Mouse (Mus musculus): ENCODE measurements around the gene Sema4d. TPM values are rescaled to one million over a fixed set of nuclear protein-coding genes. Genes with fewer than 3 reads are reported as not detected.
A peak's percentile ranks its signal among the peaks of the same experiment; 100 is the strongest.

Gene Sema4d
- polyA plus RNA-seq, 1 experiment from 2014 or later: 4.1 TPM

DNA sequence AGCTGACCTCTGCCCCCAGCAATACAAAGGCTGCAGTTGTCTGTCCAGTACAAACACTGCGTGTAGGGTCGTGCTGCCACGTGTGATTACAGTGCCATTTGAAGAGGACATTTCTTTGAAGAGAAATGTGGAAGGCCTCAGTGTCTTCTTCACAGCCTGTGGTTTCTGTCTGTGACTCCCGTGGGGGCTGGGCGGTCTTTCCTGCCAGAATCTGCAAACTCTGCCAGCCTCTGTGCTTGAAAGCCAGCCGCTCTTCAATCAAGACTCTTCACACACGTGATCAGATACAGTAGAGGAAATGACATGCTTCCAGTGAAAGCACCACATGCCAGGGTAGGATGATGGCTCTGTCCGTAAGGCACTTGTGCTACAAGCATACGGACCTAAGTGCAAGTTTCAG lies 7.4 kb upstream of the Sema4d start:
- H3K27ac ChIP-seq (ENCODE audit: low read length): no peak overlapping the region
- H3K36me3 ChIP-seq (ENCODE audit: control insufficient read depth, insufficient read depth): no peaks in the 10 kb centered on the region
- ATAC-seq (ENCODE audit: low read depth): no peak
- WGBS (ENCODE audit: insufficient replicate concordance): 31% methylated on average over 9 of the region's 9 CpGs
- H3K4me2 ChIP-seq (ENCODE audit: low read depth, low read length): no peak overlapping the region
- peaks cover 7% of the 10 kb centered on the region for H3K4me1 ChIP-seq (ENCODE audit: control insufficient read depth, low read depth, low read length)
- H3K27me3 ChIP-seq (ENCODE audit: control insufficient read depth, insufficient read depth, low read depth, low read length): no peaks in the 10 kb centered on the region
- H3K9me3 ChIP-seq (replicated peaks; ENCODE audit: control insufficient read depth, low read length): no peaks in the 10 kb centered on the region
- H3K4me3 ChIP-seq (ENCODE audit: low read depth, low read length): no peak overlapping the region
- no peak overlapping the region for H3K9ac ChIP-seq (ENCODE audit: low read depth, low read length)

DNA sequence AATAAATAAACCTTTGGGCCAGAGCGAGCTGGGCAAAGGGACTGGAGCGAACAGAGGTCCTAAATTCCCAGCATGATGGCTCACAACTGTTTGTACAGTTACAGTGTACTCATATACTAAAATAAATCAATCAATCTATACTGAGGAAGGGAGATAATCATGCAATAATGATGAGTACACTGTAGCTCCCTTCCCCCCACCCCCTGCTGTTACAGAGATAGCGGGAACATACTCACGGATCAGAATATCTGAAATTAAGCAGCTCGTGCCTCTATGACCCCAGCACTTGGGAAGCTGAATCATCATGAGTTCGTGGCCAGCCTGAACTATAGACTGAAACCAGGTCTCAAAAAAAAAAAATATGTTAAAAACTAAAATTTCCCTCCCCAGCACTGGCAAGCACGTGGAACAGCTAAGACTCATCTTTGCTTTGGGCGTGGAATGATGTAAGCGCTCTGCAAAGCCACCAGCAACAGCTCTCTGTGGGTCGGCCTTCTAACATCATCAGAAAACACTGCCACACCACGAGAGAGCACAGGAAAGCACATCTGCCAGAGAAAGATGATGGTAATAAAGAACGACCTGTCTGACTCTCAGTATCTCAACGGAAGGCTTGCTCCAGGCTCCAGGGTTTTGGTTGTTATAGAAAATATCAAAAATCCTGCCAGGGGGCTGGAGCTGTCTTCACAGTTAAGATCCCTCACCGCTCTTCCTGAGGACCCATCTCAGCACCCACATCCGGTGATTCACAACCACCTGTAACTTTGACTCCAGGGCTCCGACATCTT lies 6.4 kb upstream of the Sema4d start:
- Histone ChIP-seq H3K4me1 (ENCODE audit: control insufficient read depth, low read depth, low read length) (peaks cover 7% of the 10 kb centered on the region), H3K9me3 (replicated peaks; ENCODE audit: control insufficient read depth, low read length) (no peaks in the 10 kb centered on the region), H3K4me2 (ENCODE audit: low read depth, low read length) (no peak overlapping the region), H3K27ac (ENCODE audit: low read length) (no peak overlapping the region), H3K36me3 (ENCODE audit: control insufficient read depth, insufficient read depth) (no peaks in the 10 kb centered on the region), H3K27me3 (ENCODE audit: control insufficient read depth, insufficient read depth, low read depth, low read length) (no peaks in the 10 kb centered on the region; the same call in 1 of the 2 replicates), H3K9ac (ENCODE audit: low read depth, low read length) (no peak overlapping the region), H3K4me3 (ENCODE audit: low read depth, low read length) (no peak overlapping the region)
- ATAC-seq (ENCODE audit: low read depth): peak; percentile 53
- WGBS (ENCODE audit: insufficient replicate concordance): 46% methylated on average over 16 of the region's 16 CpGs

DNA sequence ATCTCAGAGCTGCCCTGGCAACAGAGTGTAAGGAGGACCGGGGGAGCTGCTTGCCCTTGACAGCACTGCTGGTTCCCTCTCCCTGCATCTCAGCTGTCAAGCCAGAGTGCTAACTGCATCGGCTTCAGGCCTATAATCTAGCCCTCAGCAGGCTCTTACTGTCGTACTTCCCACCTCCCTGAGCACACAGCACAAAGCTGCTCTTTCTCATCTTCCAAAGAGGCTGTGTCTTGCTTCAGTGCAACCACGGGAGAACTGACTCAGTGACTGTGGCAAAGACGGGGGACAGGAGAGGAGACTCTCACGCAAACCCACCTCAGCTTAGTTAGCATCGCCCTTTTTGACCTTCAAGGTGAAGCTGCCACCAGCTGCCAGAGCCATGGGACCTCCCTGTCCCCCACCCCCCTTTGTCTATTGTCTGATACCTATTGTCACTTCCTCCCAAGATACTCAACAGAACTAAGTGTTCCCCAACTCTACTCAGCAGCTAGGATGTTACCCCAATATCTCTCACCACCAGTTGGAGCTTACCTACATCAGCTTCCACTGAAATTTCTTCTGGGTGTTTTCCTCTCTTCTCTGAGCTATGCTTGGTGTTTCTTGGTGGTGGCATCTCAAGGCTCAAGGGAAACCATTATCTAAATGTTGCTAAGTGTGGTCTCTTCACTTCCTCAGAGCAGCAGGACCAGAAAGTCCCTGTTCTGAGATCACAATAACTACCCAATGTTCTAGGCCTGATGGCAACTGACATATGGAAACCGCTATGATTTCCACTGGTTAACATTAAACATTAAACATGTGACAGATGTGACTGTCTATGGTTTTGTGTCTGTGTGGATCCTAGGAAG lies 4.6 kb upstream of the Sema4d start:
- Histone ChIP-seq H3K4me2 (ENCODE audit: low read depth, low read length) (no peak overlapping the region), H3K9me3 (replicated peaks; ENCODE audit: control insufficient read depth, low read length) (no peaks in the 10 kb centered on the region), H3K9ac (ENCODE audit: low read depth, low read length) (no peak overlapping the region), H3K36me3 (ENCODE audit: control insufficient read depth, insufficient read depth) (no peaks in the 10 kb centered on the region), H3K4me3 (ENCODE audit: low read depth, low read length) (no peak overlapping the region), H3K4me1 (ENCODE audit: control insufficient read depth, low read depth, low read length) (peaks cover 7% of the 10 kb centered on the region), H3K27me3 (ENCODE audit: control insufficient read depth, insufficient read depth, low read depth, low read length) (no peaks in the 10 kb centered on the region; the same call in 1 of the 2 replicates), H3K27ac (ENCODE audit: low read length) (no peak overlapping the region)
- 54% methylated on average over 8 of the region's 8 CpGs for WGBS (ENCODE audit: insufficient replicate concordance)
- no peak for ATAC-seq (ENCODE audit: low read depth)

DNA sequence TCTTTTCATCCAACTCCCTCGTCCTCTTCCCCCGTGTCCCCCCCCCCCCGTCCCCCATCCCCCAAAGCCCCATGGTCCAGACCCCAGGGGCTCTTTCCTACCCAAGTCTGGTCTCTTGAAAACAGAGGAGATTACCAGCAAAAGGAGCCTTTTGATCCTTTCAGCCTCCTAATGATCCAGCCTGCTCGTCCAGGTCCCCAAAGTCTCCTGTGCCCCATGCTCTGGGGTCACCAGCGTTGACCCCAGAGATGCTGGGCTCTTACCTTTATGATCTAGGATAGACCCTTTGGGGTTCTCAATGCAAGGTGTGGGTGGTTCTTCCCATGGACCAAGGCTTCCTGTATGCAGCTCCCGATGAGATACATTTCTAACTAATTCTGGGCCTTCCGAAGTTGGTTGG lies 401 bp upstream of the Sema4d start:
- no peak overlapping the region for H3K4me2 ChIP-seq (ENCODE audit: low read depth, low read length)
- no peak overlapping the region for H3K27ac ChIP-seq (ENCODE audit: low read length)
- no peaks in the 10 kb centered on the region for H3K36me3 ChIP-seq (ENCODE audit: control insufficient read depth, insufficient read depth)
- WGBS (ENCODE audit: insufficient replicate concordance): 42% methylated on average over 5 of the region's 7 CpGs
- no peaks in the 10 kb centered on the region; the same call in 1 of the 2 replicates for H3K27me3 ChIP-seq (ENCODE audit: control insufficient read depth, insufficient read depth, low read depth, low read length)
- peaks cover 10% of the 10 kb centered on the region for H3K4me1 ChIP-seq (ENCODE audit: control insufficient read depth, low read depth, low read length)
- H3K9me3 ChIP-seq (replicated peaks; ENCODE audit: control insufficient read depth, low read length): no peaks in the 10 kb centered on the region
- ATAC-seq (ENCODE audit: low read depth): no peak
- H3K4me3 ChIP-seq (ENCODE audit: low read depth, low read length): no peak overlapping the region
- no peak overlapping the region for H3K9ac ChIP-seq (ENCODE audit: low read depth, low read length)

DNA sequence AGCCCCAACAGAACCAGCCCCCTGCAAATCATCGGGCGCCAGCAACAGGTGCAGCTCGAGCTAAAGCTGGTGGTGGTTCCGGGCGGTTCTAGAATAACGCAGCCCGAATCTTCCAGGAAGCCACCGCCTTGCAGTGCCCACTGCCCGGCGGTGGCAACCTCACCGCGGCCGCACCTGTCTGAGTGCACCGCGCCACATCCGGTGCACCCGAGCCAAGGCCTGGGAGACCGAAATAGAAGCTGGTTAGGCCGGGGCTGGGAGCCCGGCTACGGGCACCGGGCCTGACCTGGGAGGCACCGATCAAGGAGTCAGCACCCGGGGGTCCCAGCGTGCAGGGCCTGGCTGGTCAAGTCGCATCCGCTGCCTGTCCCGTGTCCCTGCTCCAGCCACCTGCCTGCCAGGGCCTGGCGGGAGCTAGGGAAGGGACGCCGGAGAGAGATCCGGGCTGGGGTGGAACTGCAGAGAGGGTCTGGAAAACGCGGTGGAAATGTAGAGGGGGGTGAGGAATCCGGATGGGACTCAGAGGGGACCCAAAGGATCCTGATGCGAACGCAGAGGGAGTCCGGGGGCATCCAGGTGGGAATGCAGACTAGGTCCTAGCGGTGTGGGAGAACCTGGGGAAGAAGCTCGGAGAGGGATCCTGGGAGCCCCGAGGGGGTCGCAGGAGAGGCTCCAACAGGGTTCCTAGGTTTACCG lies 670 bp downstream of the Sema4d start:
- Histone ChIP-seq H3K4me2 (ENCODE audit: low read depth, low read length) (peak overlapping the region; percentile 91), H3K4me1 (ENCODE audit: control insufficient read depth, low read depth, low read length) (peaks cover 10% of the 10 kb centered on the region), H3K36me3 (ENCODE audit: control insufficient read depth, insufficient read depth) (no peaks in the 10 kb centered on the region), H3K4me3 (ENCODE audit: low read depth, low read length) (peak overlapping the region; percentile 74), H3K9ac (ENCODE audit: low read depth, low read length) (peak overlapping the region; percentile 72), H3K27ac (ENCODE audit: low read length) (no peak overlapping the region), H3K9me3 (replicated peaks; ENCODE audit: control insufficient read depth, low read length) (no peaks in the 10 kb centered on the region), H3K27me3 (ENCODE audit: control insufficient read depth, insufficient read depth, low read depth, low read length) (no peaks in the 10 kb centered on the region; the same call in 1 of the 2 replicates)
- peak; percentile 47 for ATAC-seq (ENCODE audit: low read depth)
- WGBS (ENCODE audit: insufficient replicate concordance): under 1% methylated on average over 43 of the region's 43 CpGs

DNA sequence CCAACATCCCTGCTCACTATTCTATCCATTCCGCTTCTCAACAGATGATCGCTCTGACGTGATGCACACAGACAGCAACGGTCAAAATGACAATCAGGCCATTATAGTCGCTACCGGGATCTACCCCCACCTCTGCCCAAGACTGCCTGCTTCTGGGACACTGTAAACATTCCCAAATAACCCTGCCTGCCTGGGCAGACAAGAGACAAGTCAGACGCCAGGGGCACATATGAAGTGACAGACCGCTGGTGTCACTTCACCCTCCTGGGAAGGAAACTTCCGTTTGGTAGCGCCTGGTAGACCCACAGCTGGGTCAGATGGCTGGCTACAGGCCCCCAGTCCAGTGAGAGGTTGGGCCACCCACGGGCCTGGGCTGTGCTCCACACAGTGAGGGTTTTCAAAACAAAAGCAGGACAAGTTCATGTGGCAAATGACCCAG lies 1.4 kb downstream of the Sema4d start:
- no peak for ATAC-seq (ENCODE audit: low read depth)
- peaks cover 10% of the 10 kb centered on the region for H3K4me1 ChIP-seq (ENCODE audit: control insufficient read depth, low read depth, low read length)

DNA sequence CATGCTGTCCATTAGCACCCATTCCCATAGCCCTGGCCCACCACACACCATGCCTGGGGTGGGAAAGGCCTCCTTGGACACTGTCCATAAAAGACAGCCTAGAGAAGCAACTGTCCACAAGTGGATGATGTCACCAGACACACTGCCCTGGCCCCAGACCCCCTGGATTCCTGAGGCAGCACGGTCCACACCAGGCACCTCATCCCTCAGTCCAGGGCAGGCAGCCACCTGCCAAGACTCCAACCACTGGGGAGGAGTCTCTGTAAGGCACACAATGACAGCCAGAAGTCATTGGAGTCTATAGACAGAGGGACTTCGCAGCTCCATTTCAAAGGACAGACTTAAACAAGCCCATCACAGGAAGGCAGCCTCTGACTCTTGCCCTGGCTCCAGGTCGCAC lies 1.9 kb downstream of the Sema4d start:
- no peak overlapping the region for H3K9ac ChIP-seq (ENCODE audit: low read depth, low read length)
- no peak for ATAC-seq (ENCODE audit: low read depth)
- no peak overlapping the region for H3K27ac ChIP-seq (ENCODE audit: low read length)
- H3K9me3 ChIP-seq (replicated peaks; ENCODE audit: control insufficient read depth, low read length): no peaks in the 10 kb centered on the region
- no peaks in the 10 kb centered on the region for H3K36me3 ChIP-seq (ENCODE audit: control insufficient read depth, insufficient read depth)
- H3K27me3 ChIP-seq (ENCODE audit: control insufficient read depth, insufficient read depth, low read depth, low read length): no peaks in the 10 kb centered on the region; the same call in 1 of the 2 replicates
- no peak overlapping the region for H3K4me3 ChIP-seq (ENCODE audit: low read depth, low read length)
- H3K4me1 ChIP-seq (ENCODE audit: control insufficient read depth, low read depth, low read length): peaks cover 10% of the 10 kb centered on the region
- WGBS (ENCODE audit: insufficient replicate concordance): 69% methylated on average over 3 of the region's 3 CpGs
- no peak overlapping the region for H3K4me2 ChIP-seq (ENCODE audit: low read depth, low read length)

More for the DNA sequence above, 1.4 kb downstream of the Sema4d start:
- Histone ChIP-seq H3K9me3 (replicated peaks; ENCODE audit: control insufficient read depth, low read length) (no peaks in the 10 kb centered on the region), H3K4me2 (ENCODE audit: low read depth, low read length) (peak overlapping the region; percentile 91), H3K27ac (ENCODE audit: low read length) (no peak overlapping the region), H3K36me3 (ENCODE audit: control insufficient read depth, insufficient read depth) (no peaks in the 10 kb centered on the region), H3K9ac (ENCODE audit: low read depth, low read length) (no peak overlapping the region; the same call in 1 of the 2 replicates), H3K4me3 (ENCODE audit: low read depth, low read length) (peak overlapping the region; percentile 74), H3K27me3 (ENCODE audit: control insufficient read depth, insufficient read depth, low read depth, low read length) (no peaks in the 10 kb centered on the region; the same call in 1 of the 2 replicates)
- 29% methylated on average over 11 of the region's 11 CpGs for WGBS (ENCODE audit: insufficient replicate concordance)

DNA sequence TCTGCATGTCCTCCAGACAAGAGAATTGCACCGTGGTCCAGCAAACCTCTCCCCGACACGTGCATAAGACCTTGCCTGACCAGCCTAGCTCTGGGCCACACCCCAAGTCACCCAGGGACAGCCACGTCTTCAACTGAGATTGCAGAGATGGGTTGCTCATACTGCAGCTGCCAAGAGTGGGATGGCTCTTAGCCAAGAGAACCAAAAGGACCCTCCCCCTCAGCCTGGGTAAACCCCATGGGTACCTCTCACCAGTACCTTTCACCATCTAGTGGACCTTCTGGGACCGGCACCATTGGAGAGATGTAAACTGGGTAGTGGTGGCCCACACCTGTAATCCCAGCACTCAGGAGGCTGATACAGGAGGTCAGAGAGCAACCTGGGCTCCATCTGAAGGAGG lies 2.8 kb downstream of the Sema4d start:
- Histone ChIP-seq H3K9ac (ENCODE audit: low read depth, low read length) (no peak overlapping the region), H3K9me3 (replicated peaks; ENCODE audit: control insufficient read depth, low read length) (no peaks in the 10 kb centered on the region), H3K4me1 (ENCODE audit: control insufficient read depth, low read depth, low read length) (peaks cover 10% of the 10 kb centered on the region), H3K4me2 (ENCODE audit: low read depth, low read length) (no peak overlapping the region), H3K27me3 (ENCODE audit: control insufficient read depth, insufficient read depth, low read depth, low read length) (no peaks in the 10 kb centered on the region; the same call in 1 of the 2 replicates), H3K4me3 (ENCODE audit: low read depth, low read length) (no peak overlapping the region), H3K27ac (ENCODE audit: low read length) (no peak overlapping the region), H3K36me3 (ENCODE audit: control insufficient read depth, insufficient read depth) (no peaks in the 10 kb centered on the region)
- WGBS (ENCODE audit: insufficient replicate concordance): 55% methylated on average over 5 of the region's 5 CpGs
- ATAC-seq (ENCODE audit: low read depth): no peak

All from liver, embryonic 16.5 days (tissue).